Mouse (Mus musculus): ENCODE data around the gene A230050P20Rik.

GRCm38 (mm10) chr9:20870211-20871173 is 2.0 kb downstream of the A230050P20Rik start:
- TF ChIP-seq POLR2A (IDR thresholded peaks at IDR 0.05; ENCODE audit: insufficient read length, low read depth) (no peak), USF1 (IDR thresholded peaks at IDR 0.05; ENCODE audit: low read depth) (no peak), MAX (IDR thresholded peaks at IDR 0.05; ENCODE audit: low read depth) (no peak), CEBPB (IDR thresholded peaks at IDR 0.05; ENCODE audit: insufficient read depth, poor library complexity, severe bottlenecking) (no peak), TCF12 (IDR thresholded peaks at IDR 0.05; ENCODE audit: insufficient read depth, poor library complexity, severe bottlenecking) (no peak), E2F4 (IDR thresholded peaks at IDR 0.05; ENCODE audit: insufficient read depth) (no peak), MYOD1 (IDR thresholded peaks at IDR 0.05; ENCODE audit: control insufficient read depth in 1 of 3, insufficient read length in 2 of 3, low read depth in 2 of 3) (no peak), POLR2AphosphoS2 (IDR thresholded peaks at IDR 0.05; ENCODE audit: insufficient read length, low read depth) (peak; percentile 10)
